ENCODE assay signal across 8 mouse cellular contexts in the genomic region with DNA sequence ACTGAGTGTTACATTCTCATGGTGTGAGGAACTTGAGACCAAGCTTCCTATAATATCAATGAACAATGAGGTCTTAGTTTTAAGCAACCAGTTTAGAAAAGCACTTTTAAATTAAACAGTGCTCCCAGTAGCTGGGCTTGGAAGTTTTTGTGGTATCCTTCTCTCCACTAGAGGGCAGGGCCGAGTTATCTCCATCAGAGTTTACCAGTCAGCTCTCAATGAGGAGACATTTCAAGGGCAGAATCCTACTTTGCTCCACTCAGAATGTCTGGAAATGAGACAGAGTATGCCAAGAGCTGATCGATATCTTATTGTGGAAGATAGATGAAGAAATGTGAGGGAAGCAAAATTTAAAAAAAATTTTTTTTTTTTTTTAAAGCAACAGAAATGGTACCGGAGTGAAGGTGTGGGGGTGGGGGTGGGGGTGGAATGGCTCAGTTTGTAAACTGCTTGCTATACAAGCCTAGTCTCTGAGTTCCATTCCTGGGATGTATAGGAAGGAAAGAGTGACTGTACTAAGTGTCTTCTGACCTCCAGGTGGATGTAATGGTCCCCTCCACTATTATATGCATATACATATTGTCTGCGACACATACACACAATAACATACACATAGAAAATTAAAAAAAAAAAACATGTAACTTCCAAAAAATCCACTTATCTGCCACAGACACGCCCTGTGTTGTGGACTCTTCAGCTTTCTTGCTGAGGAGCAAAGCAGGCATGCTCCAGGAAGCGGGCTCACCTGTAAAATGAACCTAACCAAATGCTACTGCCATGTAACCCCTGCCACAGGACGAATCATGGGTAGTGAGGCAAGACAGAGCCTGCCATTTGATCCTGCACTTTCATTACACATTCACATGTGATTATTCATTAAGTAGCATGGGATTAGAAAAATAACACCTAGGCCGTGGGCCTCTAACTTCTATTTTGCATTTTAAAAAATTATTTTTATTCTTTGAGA.
DNase-seq lines count a peak whose midpoint lies in the region; ATAC-seq and TF ChIP-seq lines count a peak whose summit lies in the region.

No protein-coding gene starts in this region.

- peak; percentile 81 for TF ChIP-seq CTCF in kidney, postnatal 0 days (IDR thresholded peaks at IDR 0.05; ENCODE audit: low read depth)
- TF ChIP-seq CTCF in midbrain, postnatal 0 days (IDR thresholded peaks at IDR 0.05): peak; percentile 85

- 65% methylated on average over 8 of the region's 8 CpGs for WGBS in heart, embryonic 16.5 days
- WGBS in kidney, postnatal 0 days: 50% methylated on average over 8 of the region's 8 CpGs
- WGBS in limb, embryonic 12.5 days: 68% methylated on average over 8 of the region's 8 CpGs
- 65% methylated on average over 8 of the region's 8 CpGs for WGBS in midbrain, postnatal 0 days

- no peak overlapping the region for H3K9ac ChIP-seq in heart, embryonic 16.5 days (ENCODE audit: low read length)
- H3K9ac ChIP-seq in kidney, postnatal 0 days (ENCODE audit: low read depth, low read length): no peak overlapping the region
- H3K9ac ChIP-seq in limb, embryonic 12.5 days (replicated peaks): no peak overlapping the region
- H3K9ac ChIP-seq in midbrain, postnatal 0 days (replicated peaks; ENCODE audit: low read length, poor library complexity, severe bottlenecking): no peak overlapping the region

- ATAC-seq in heart, embryonic 16.5 days (replicated peaks; ENCODE audit: extremely low read depth, insufficient read depth, low FRiP score): peak; percentile 32; the same call in 1 of the 2 replicates
- peak; percentile 77; the same call in 1 of the 2 replicates for ATAC-seq in kidney, postnatal 0 days (replicated peaks; ENCODE audit: low FRiP score, low read depth)
- ATAC-seq in limb, embryonic 12.5 days (ENCODE audit: insufficient number of reproducible peaks, insufficient read depth, low FRiP score, low TSS enrichment, low read depth): 0 out of 2 replicates have a peak, but pooled peaks have one; percentile 68
- ATAC-seq in midbrain, postnatal 0 days (ENCODE audit: low FRiP score): peak; percentile 80

- no peaks in the 10 kb centered on the region for H3K36me3 ChIP-seq in heart, embryonic 16.5 days (ENCODE audit: control insufficient read depth, insufficient read depth)
- no peaks in the 10 kb centered on the region for H3K36me3 ChIP-seq in kidney, postnatal 0 days (ENCODE audit: insufficient read depth, low read length)
- no peaks in the 10 kb centered on the region for H3K36me3 ChIP-seq in limb, embryonic 12.5 days
- no peaks in the 10 kb centered on the region for H3K36me3 ChIP-seq in midbrain, postnatal 0 days (ENCODE audit: insufficient read depth, low read length)

- H3K9me3 ChIP-seq in heart, embryonic 16.5 days (replicated peaks; ENCODE audit: control insufficient read depth, low read length): no peaks in the 10 kb centered on the region
- no peaks in the 10 kb centered on the region for H3K9me3 ChIP-seq in kidney, postnatal 0 days (replicated peaks; ENCODE audit: low read length)
- no peaks in the 10 kb centered on the region for H3K9me3 ChIP-seq in limb, embryonic 12.5 days
- no peaks in the 10 kb centered on the region for H3K9me3 ChIP-seq in midbrain, postnatal 0 days (ENCODE audit: low read length)

- H3K4me2 ChIP-seq in heart, embryonic 16.5 days (ENCODE audit: low read depth, low read length): no peak overlapping the region
- no peak overlapping the region for H3K4me2 ChIP-seq in kidney, postnatal 0 days (ENCODE audit: low read length)
- H3K4me2 ChIP-seq in limb, embryonic 12.5 days: no peak overlapping the region
- no peak overlapping the region for H3K4me2 ChIP-seq in midbrain, postnatal 0 days (ENCODE audit: low read depth, low read length, poor library complexity, severe bottlenecking)

- no peak overlapping the region for H3K4me3 ChIP-seq in heart, embryonic 16.5 days (ENCODE audit: low read length)
- H3K4me3 ChIP-seq in kidney, postnatal 0 days (replicated peaks; ENCODE audit: low read depth, low read length): no peak overlapping the region
- no peak overlapping the region for H3K4me3 ChIP-seq in limb, embryonic 12.5 days (replicated peaks)
- no peak overlapping the region for H3K4me3 ChIP-seq in midbrain, postnatal 0 days (ENCODE audit: low read depth, low read length)

- no peaks in the 10 kb centered on the region for H3K4me1 ChIP-seq in heart, embryonic 16.5 days (ENCODE audit: control insufficient read depth, insufficient read depth, low read length)
- no peaks in the 10 kb centered on the region for H3K4me1 ChIP-seq in kidney, postnatal 0 days (replicated peaks; ENCODE audit: insufficient read depth, low read length)
- H3K4me1 ChIP-seq in limb, embryonic 12.5 days (replicated peaks): no peaks in the 10 kb centered on the region; the same call in 1 of the 2 replicates
- H3K4me1 ChIP-seq in midbrain, postnatal 0 days (ENCODE audit: insufficient read depth, low read length): no peaks in the 10 kb centered on the region

- H3K27me3 ChIP-seq in heart, embryonic 16.5 days (ENCODE audit: control insufficient read depth, insufficient read depth, low read length): no peaks in the 10 kb centered on the region
- H3K27me3 ChIP-seq in kidney, postnatal 0 days (ENCODE audit: insufficient read depth, low read length): no peaks in the 10 kb centered on the region
- no peaks in the 10 kb centered on the region for H3K27me3 ChIP-seq in limb, embryonic 12.5 days
- no peaks in the 10 kb centered on the region for H3K27me3 ChIP-seq in midbrain, postnatal 0 days (ENCODE audit: insufficient read depth, low read length)

- peak; percentile 55 for DNase-seq in 416B (ENCODE audit: low read depth)
- peak; percentile 53 for DNase-seq in adrenal gland, adult 2 months
- DNase-seq in embryo, embryonic 11 days: peak; percentile 76
- peak; percentile 85 for DNase-seq in kidney, postnatal 0 days (ENCODE audit: low spot score)
- DNase-seq in midbrain, postnatal 0 days (ENCODE audit: low spot score): peak; percentile 86
- peak; percentile 27 to 36 for DNase-seq in urinary bladder, postnatal 36 days (ENCODE audit: low spot score in 2 of 2)

- no peak overlapping the region for H3K27ac ChIP-seq in heart, embryonic 16.5 days (ENCODE audit: low read length)
- no peak overlapping the region for H3K27ac ChIP-seq in kidney, postnatal 0 days
- H3K27ac ChIP-seq in limb, embryonic 12.5 days: no peak overlapping the region
- H3K27ac ChIP-seq in midbrain, postnatal 0 days (ENCODE audit: low read depth, low read length): no peak overlapping the region

Comparison
In these comparisons a context has a peak if more than half of its experiments do, and no peak if none do; other contexts are left out.
1. DNase-seq: peak in every context shown above with its lines; median percentile 86 in midbrain, postnatal 0 days; 85 in kidney, postnatal 0 days; 76 in embryo, embryonic 11 days; 55 in 416B; 53 in adrenal gland, adult 2 months; 32 in urinary bladder, postnatal 36 days.